ENCODE assay signal across 9 mouse cellular contexts in genomic region chr14:34453648-34454047, GRCm38 (mm10). TPM values are rescaled to one million over a fixed set of nuclear protein-coding genes. Genes with fewer than 3 reads are reported as not detected.
DNase-seq lines count a peak whose midpoint lies in the region; ATAC-seq and TF ChIP-seq lines count a peak whose summit lies in the region.
"Had no signal": no experiment of that assay in that cellular context is flagged by ENCODE, and none has a peak within 500 bp of the region (broad histone marks: within the 10 kb centered on the region; RNA-seq: fewer than 3 reads in every experiment).

No protein-coding gene starts in this region.

- TF ChIP-seq CTCF in gastrocnemius, adult 2 months (IDR thresholded peaks at IDR 0.05) = no peak
- no peak for TF ChIP-seq CTCF in CH12.LX (conservative IDR thresholded peaks at IDR 0.05 in 1 of 2, IDR thresholded peaks at IDR 0.05 in 1 of 2; ENCODE audit: low read depth in 2 of 2, low read length in 2 of 2)

- TF ChIP-seq POLR2A in CH12.LX (IDR thresholded peaks at IDR 0.05; ENCODE audit: low read depth, low read length) = no peak

- WGBS in forebrain, embryonic 14.5 days = 4% methylated on average over 6 of the region's 6 CpGs
- WGBS in midbrain, embryonic 10.5 days = 14% methylated on average over 6 of the region's 6 CpGs

- intact Hi-C loops in gastrocnemius, adult 2 months (cut with DNase I) = no loop called here
- intact Hi-C loops in gastrocnemius, postnatal 36 days (cut with DNase I) = no loop called here

- TF ChIP-seq RAD21 in CH12.LX (IDR thresholded peaks at IDR 0.05; ENCODE audit: low read depth, low read length) = no peak

- peak overlapping the region; percentile 25; the same call in 1 of the 2 replicates for H3K27ac ChIP-seq in gastrocnemius, adult 2 months
- H3K27ac ChIP-seq in CH12.LX (ENCODE audit: insufficient read depth, low read depth) = no peak overlapping the region
- H3K27ac ChIP-seq in forebrain, embryonic 14.5 days (ENCODE audit: low read depth, low read length) = peak overlapping the region; percentile 49
- H3K27ac ChIP-seq in midbrain, embryonic 10.5 days (replicated peaks) = peak overlapping the region; percentile 86

- peaks cover 3% of the 10 kb centered on the region for H3K79me2 ChIP-seq in CH12.LX (replicated peaks; ENCODE audit: control insufficient read depth, extremely low read depth, insufficient read depth, poor library complexity, severe bottlenecking)

- no peaks in the 10 kb centered on the region for H3K9me3 ChIP-seq in CH12.LX (replicated peaks; ENCODE audit: low read length)
- no peaks in the 10 kb centered on the region for H3K9me3 ChIP-seq in forebrain, embryonic 14.5 days (replicated peaks; ENCODE audit: control insufficient read depth, low read length)
- H3K9me3 ChIP-seq in midbrain, embryonic 10.5 days (replicated peaks) = no peaks in the 10 kb centered on the region

- peaks cover 12 to 40% of the 10 kb centered on the region in 2 experiments for H3K36me3 ChIP-seq in CH12.LX (replicated peaks in 1 of 2; ENCODE audit: control insufficient read depth in 1 of 2, insufficient read depth in 1 of 2, low read length in 1 of 2)
- H3K36me3 ChIP-seq in forebrain, embryonic 14.5 days (ENCODE audit: control insufficient read depth, insufficient read depth, low read length) = 0 out of 2 replicates have a peak, but pooled peaks cover 5% of the 10 kb centered on the region
- H3K36me3 ChIP-seq in midbrain, embryonic 10.5 days = peaks cover 53% of the 10 kb centered on the region

- peak; percentile 86 for ATAC-seq in forebrain, embryonic 14.5 days

- no peaks in the 10 kb centered on the region for H3K27me3 ChIP-seq in CH12.LX (replicated peaks)
- no peaks in the 10 kb centered on the region for H3K27me3 ChIP-seq in forebrain, embryonic 14.5 days (replicated peaks; ENCODE audit: control insufficient read depth, insufficient read depth, low read length)
- no peaks in the 10 kb centered on the region for H3K27me3 ChIP-seq in midbrain, embryonic 10.5 days (ENCODE audit: low read depth, poor library complexity, severe bottlenecking)

- DNase-seq in gastrocnemius, adult 2 months = peak; percentile 18
- DNase-seq in gastrocnemius, postnatal 36 days = no peak
- DNase-seq in CH12.LX (ENCODE audit: extremely low read depth) = no peak
- DNase-seq in forebrain, embryonic 14.5 days (ENCODE audit: low spot score) = peak; percentile 75
- DNase-seq in midbrain, embryonic 10.5 days (ENCODE audit: low spot score) = peak; percentile 63
- DNase-seq in urinary bladder, postnatal 10 days (ENCODE audit: low spot score) = no peak
- DNase-seq in kidney, adult 18-20 months = no peak
- DNase-seq in layer of hippocampus, postnatal 25 days (ENCODE audit: extremely low spot score in 1 of 2, low spot score in 1 of 2) = no peak
- DNase-seq: cerebellum, adult 9-10 months had no signal

- no peak overlapping the region for H3K4me2 ChIP-seq in CH12.LX (ENCODE audit: insufficient read depth, low read depth, poor library complexity, severe bottlenecking)
- H3K4me2 ChIP-seq in forebrain, embryonic 14.5 days (ENCODE audit: low read length) = peak overlapping the region; percentile 22

- peak; percentile 64 for TF ChIP-seq EP300 in CH12.LX (IDR thresholded peaks at IDR 0.05; ENCODE audit: low read length)

- in situ Hi-C loops in CH12.LX (cut with MboI; ENCODE audit: low pct_ligation_motif_present, low pct_unique_long_range_greater_than_20kb, low sequenced_read_pairs) = no loop called here

- no peak overlapping the region for H3K4me3 ChIP-seq in gastrocnemius, adult 2 months
- no peak overlapping the region for H3K4me3 ChIP-seq in CH12.LX (replicated peaks in 1 of 3; ENCODE audit: low read depth in 2 of 3, low read length in 2 of 3, poor library complexity in 1 of 3)
- no peak overlapping the region for H3K4me3 ChIP-seq in forebrain, embryonic 14.5 days (ENCODE audit: low read depth, low read length)
- H3K4me3 ChIP-seq in midbrain, embryonic 10.5 days = peak overlapping the region; percentile 22

- dilution Hi-C loops in CH12.LX (cut with MboI; ENCODE audit: extremely low pct_ligation_motif_present, extremely low pct_unique_long_range_greater_than_20kb, low sequenced_read_pairs) = no loop called here

- peaks cover 2 to 43% of the 10 kb centered on the region in 2 experiments; a peak in 2 of 4 replicates for H3K4me1 ChIP-seq in CH12.LX (ENCODE audit: control insufficient read depth in 1 of 2, insufficient read depth in 2 of 2)
- H3K4me1 ChIP-seq in forebrain, embryonic 14.5 days (ENCODE audit: control insufficient read depth, insufficient read depth, low read length) = peaks cover 10% of the 10 kb centered on the region
- peaks cover 39% of the 10 kb centered on the region for H3K4me1 ChIP-seq in midbrain, embryonic 10.5 days

- no peak overlapping the region for H3K9ac ChIP-seq in CH12.LX (ENCODE audit: insufficient read depth, low read depth)
- H3K9ac ChIP-seq in forebrain, embryonic 14.5 days (ENCODE audit: low read length) = 0 out of 2 replicates have a peak overlapping the region, but pooled peaks have one; percentile 5

TF ChIP-seq in CH12.LX, 34 proteins besides CTCF, POLR2A, EP300 and RAD21:
- TF ChIP-seq JUN (IDR thresholded peaks at IDR 0.05; ENCODE audit: insufficient read depth, low read depth, low read length) = peak; percentile 20; the same call in 1 of the 2 replicates
- TF ChIP-seq USF1 (IDR thresholded peaks at IDR 0.05; ENCODE audit: low read depth, low read length) = no peak
- TF ChIP-seq GABPA (IDR thresholded peaks at IDR 0.05; ENCODE audit: insufficient replicate concordance, low read depth, low read length) = no peak
- TF ChIP-seq ETS1 (conservative IDR thresholded peaks at IDR 0.05; ENCODE audit: low read depth, low read length) = peak; percentile 78
- no peak for TF ChIP-seq HCFC1 (IDR thresholded peaks at IDR 0.05; ENCODE audit: low read depth, low read length)
- no peak for TF ChIP-seq NELFE (IDR thresholded peaks at IDR 0.05; ENCODE audit: low read depth, low read length)
- no peak for TF ChIP-seq RCOR1 (conservative IDR thresholded peaks at IDR 0.05; ENCODE audit: low read depth, low read length)
- TF ChIP-seq UBTF (IDR thresholded peaks at IDR 0.05; ENCODE audit: low read depth, low read length) = no peak
- no peak for TF ChIP-seq JUND (conservative IDR thresholded peaks at IDR 0.05; ENCODE audit: low read depth, low read length)
- TF ChIP-seq MAFK (IDR thresholded peaks at IDR 0.05; ENCODE audit: insufficient replicate concordance, low read length) = no peak
- no peak for TF ChIP-seq SMC3 (IDR thresholded peaks at IDR 0.05; ENCODE audit: low read depth, low read length)
- TF ChIP-seq TBP (conservative IDR thresholded peaks at IDR 0.05; ENCODE audit: low read depth, low read length) = no peak
- TF ChIP-seq ZC3H11A (IDR thresholded peaks at IDR 0.05; ENCODE audit: low read depth, low read length) = no peak
TF ChIP-seq in CH12.LX: peak in this region for 2.

RNA-seq across cellular contexts. Expression of gene Bmpr1a, which starts 49.5 kb away (rescaled TPM):
- 10 to 100 TPM; 49.4 to 54.1 TPM for total RNA-seq in gastrocnemius, adult 2 months (2021)
- 10 to 100 TPM; 42.4 to 54.7 TPM for total RNA-seq in gastrocnemius, postnatal 36 days (2021)
- total RNA-seq in CH12.LX (2012; rRNA removed) (26.2 and 32.6 TPM in 2 replicates), CH12.LX (2014; rRNA removed) (46.7 and 47.9 TPM in 2 replicates)
- 29.8 and 30.1 TPM in 2 replicates for polyA plus RNA-seq in CH12.LX (2012; ENCODE audit: insufficient read length, low read depth)
- 21.3 and 22.5 TPM in 2 replicates for polyA plus RNA-seq in forebrain, embryonic 14.5 days (2014; fragmentation: Nextera tagmentation; extraction: Ambion mirVana)
- polyA plus RNA-seq in midbrain, embryonic 10.5 days (2016; fragmentation: Nextera tagmentation; extraction: Ambion mirVana) = 38.1 and 38.7 TPM in 2 replicates
- total RNA-seq in layer of hippocampus, postnatal 25 days (2021) = 10 to 100 TPM; 38.0 to 40.9 TPM

Comparison
In these comparisons a context has a peak if more than half of its experiments do, and no peak if none do; other contexts are left out.
1. DNase-seq: peak in gastrocnemius, adult 2 months (single experiment), forebrain, embryonic 14.5 days (single experiment) and midbrain, embryonic 10.5 days (single experiment); none in gastrocnemius, postnatal 36 days (0 of 2), CH12.LX (single experiment), urinary bladder, postnatal 10 days (single experiment), kidney, adult 18-20 months (single experiment) and layer of hippocampus, postnatal 25 days (0 of 2).